Mouse (Mus musculus): ENCODE results near the gene Tmem14a.
A peak's percentile ranks its signal among the peaks of the same experiment; 100 is the strongest.
"Not testable (repeated sequence)": the region's sequence is repeated elsewhere in the genome, so short reads cannot be mapped to it uniquely, and the experiment has no call there.

Gene Tmem14a

GRCm38 (mm10) chr1:21252566-21253302, 34.4 kb downstream of the Tmem14a start:
- no peak for DNase-seq (ENCODE audit: low spot score)

- no peak for DNase-seq (ENCODE audit: low spot score)
Measured at GRCm38 (mm10) chr1:21253303-21253650, 34.9 kb downstream of the Tmem14a start.

- no peak for DNase-seq (ENCODE audit: low spot score)
Measured at GRCm38 (mm10) chr1:21253856-21254255, 35.5 kb downstream of the Tmem14a start.

- no peak for DNase-seq (ENCODE audit: low spot score)
Measured at GRCm38 (mm10) chr1:21255625-21256345, 37.4 kb downstream of the Tmem14a start.

- DNase-seq (ENCODE audit: low spot score), result no peak
Measured at GRCm38 (mm10) chr1:21256391-21256790, 38.0 kb downstream of the Tmem14a start.

- DNase-seq (ENCODE audit: low spot score), result no peak
Measured at GRCm38 (mm10) chr1:21256871-21257270, 38.5 kb downstream of the Tmem14a start.

GRCm38 (mm10) chr1:21259981-21260380, 41.6 kb downstream of the Tmem14a start:
- DNase-seq (ENCODE audit: low spot score), result not testable (repeated sequence)

- no peak for DNase-seq (ENCODE audit: low spot score)
Measured at GRCm38 (mm10) chr1:21262401-21262800, 44.0 kb downstream of the Tmem14a start.

GRCm38 (mm10) chr1:21263986-21264385, 45.6 kb downstream of the Tmem14a start:
- no peak for DNase-seq (ENCODE audit: low spot score)

GRCm38 (mm10) chr1:21264747-21265146, 46.4 kb downstream of the Tmem14a start:
- no peak for DNase-seq (ENCODE audit: low spot score)

GRCm38 (mm10) chr1:21266766-21267165, 48.4 kb downstream of the Tmem14a start:
- DNase-seq (ENCODE audit: low spot score), result no peak

GRCm38 (mm10) chr1:21267466-21267865, 49.1 kb downstream of the Tmem14a start:
- DNase-seq (ENCODE audit: low spot score), result not testable (repeated sequence)

GRCm38 (mm10) chr1:21271343-21272055, 53.1 kb downstream of the Tmem14a start:
- DNase-seq (ENCODE audit: low spot score), result peak; percentile 31

GRCm38 (mm10) chr1:21272056-21272431, 53.7 kb downstream of the Tmem14a start:
- no peak for DNase-seq (ENCODE audit: low spot score)

GRCm38 (mm10) chr1:21273091-21273490, 54.7 kb downstream of the Tmem14a start:
- DNase-seq (ENCODE audit: low spot score), result no peak

- no peak for DNase-seq (ENCODE audit: low spot score)
Measured at GRCm38 (mm10) chr1:21274437-21275040, 56.2 kb downstream of the Tmem14a start.

- DNase-seq (ENCODE audit: low spot score), result not testable (repeated sequence)
Measured at GRCm38 (mm10) chr1:21275366-21275765, 57.0 kb downstream of the Tmem14a start.

- not testable (repeated sequence) for DNase-seq (ENCODE audit: low spot score)
Measured at GRCm38 (mm10) chr1:21276158-21276557, 57.8 kb downstream of the Tmem14a start.

Data from spleen, adult 12 weeks (tissue).